Mouse (Mus musculus) kidney, adult 10 weeks (tissue): Measurements from ENCODE around the gene Fam89b. TPM values are rescaled to one million over a fixed set of nuclear protein-coding genes. Genes with fewer than 3 reads are reported as not detected.

Experiments used
- polyA plus RNA-seq: library from polyadenylated mRNA; stranded (reverse); fragments of 350-450 nt; fragmentation: Illumina TruSeq; extraction: RNeasy Lipid Tissue Mini Kit (QIAGEN cat#74804); gene quantifications from one replicate; pipeline ENCODE4 v1.2.3, GENCODE M21; 2014; ENCODE audit warnings: low read depth, low replicate concordance

Fam89b gene
- polyA plus RNA-seq = not detected

GRCm38 (mm10) chr19:5729444-5729815 lies at the start of gene Fam89b:
Gene Fam89b (minus strand): TSS chr19:5729653.

GRCm38 (mm10) chr19:5770925-5771860 lies 41.7 kb upstream of the Fam89b start, which contains the start of gene Scyl1:
Gene Scyl1 (minus strand): TSS chr19:5771419.

GRCm38 (mm10) chr19:5740320-5741317 lies 11.2 kb upstream of the Fam89b start, which contains the start of gene Ltbp3:
Gene Ltbp3 (plus strand): TSS chr19:5740904.

GRCm38 (mm10) chr19:5725767-5726515 lies 3.5 kb downstream of the Fam89b start, which contains the start of gene Ehbp1l1:
Gene Ehbp1l1 (minus strand): TSS chr19:5726317.

GRCm38 (mm10) chr19:5704163-5704800 lies 25.2 kb downstream of the Fam89b start, which contains the start of gene Kcnk7:
Gene Kcnk7 (plus strand): TSS chr19:5704367.

GRCm38 (mm10) chr19:5688200-5689087 lies 41.0 kb downstream of the Fam89b start, which contains the start of the genes Map3k11 and Pcnx3:
Gene Map3k11 (plus strand): TSS chr19:5688742.
Gene Pcnx3 (minus strand): TSS chr19:5688908.

Other genes starting within 250 kb of the Fam89b start
- 0.69 TPM for gene Mus81, start 241.3 kb downstream of the Fam89b start, polyA plus RNA-seq
- gene Cfl1, start 239.2 kb downstream of the Fam89b start, polyA plus RNA-seq = 142 TPM
- not detected for gene 1700020D05Rik, start 225.9 kb downstream of the Fam89b start, polyA plus RNA-seq
- gene Snx32, start 219.1 kb downstream of the Fam89b start, polyA plus RNA-seq = 0.36 TPM
- 2.4 TPM for gene Ovol1, start 169.0 kb downstream of the Fam89b start, polyA plus RNA-seq
- not detected for gene Ap5b1, start 161.6 kb downstream of the Fam89b start, polyA plus RNA-seq
- gene Rnaseh2c, start 127.8 kb downstream of the Fam89b start, polyA plus RNA-seq = 2.0 TPM
- 18.3 TPM for gene Kat5, start 119.4 kb downstream of the Fam89b start, polyA plus RNA-seq
- gene Rela, start 92.2 kb downstream of the Fam89b start, polyA plus RNA-seq = 0.89 TPM
- 0.20 TPM for gene Sipa1, start 65.9 kb downstream of the Fam89b start, polyA plus RNA-seq
- gene Map3k11, start 40.9 kb downstream of the Fam89b start, polyA plus RNA-seq = 0.40 TPM
- gene Pcnx3, start 40.7 kb downstream of the Fam89b start, polyA plus RNA-seq = 0.16 TPM
- not detected for gene Kcnk7, start 25.3 kb downstream of the Fam89b start, polyA plus RNA-seq
- gene Ehbp1l1, start 3.3 kb downstream of the Fam89b start, polyA plus RNA-seq = 1.3 TPM
- 2.1 TPM for gene Ltbp3, start 11.3 kb upstream of the Fam89b start, polyA plus RNA-seq
- gene Scyl1, start 41.8 kb upstream of the Fam89b start, polyA plus RNA-seq = 0.53 TPM
- gene Frmd8, start 145.6 kb upstream of the Fam89b start, polyA plus RNA-seq = 2.8 TPM
- 4.5 TPM for gene Slc25a45, start 148.2 kb upstream of the Fam89b start, polyA plus RNA-seq
- gene Tigd3, start 164.5 kb upstream of the Fam89b start, polyA plus RNA-seq = 0.20 TPM
- 5.4 TPM for gene Dpf2, start 183.4 kb upstream of the Fam89b start, polyA plus RNA-seq
- 1.9 TPM for gene Cdc42ep2, start 195.2 kb upstream of the Fam89b start, polyA plus RNA-seq
- 2.4 TPM for gene Pola2, start 234.5 kb upstream of the Fam89b start, polyA plus RNA-seq